Mouse (Mus musculus) telencephalon, adult 2 months (tissue): ENCODE results near the gene Ppp4r1.

Experiments
- DNase-seq: peaks from one replicate; pipeline ENCODE4 v3.0.0-alpha.2; 2011; ENCODE audit warnings: low read depth, low spot score

The Ppp4r1 gene

GRCm38 (mm10) chr17:65782551-65783141 is at the start of gene Ppp4r1:
Ppp4r1 (plus strand) TSS chr17:65782573.
- DNase-seq, result no peak

DNA sequence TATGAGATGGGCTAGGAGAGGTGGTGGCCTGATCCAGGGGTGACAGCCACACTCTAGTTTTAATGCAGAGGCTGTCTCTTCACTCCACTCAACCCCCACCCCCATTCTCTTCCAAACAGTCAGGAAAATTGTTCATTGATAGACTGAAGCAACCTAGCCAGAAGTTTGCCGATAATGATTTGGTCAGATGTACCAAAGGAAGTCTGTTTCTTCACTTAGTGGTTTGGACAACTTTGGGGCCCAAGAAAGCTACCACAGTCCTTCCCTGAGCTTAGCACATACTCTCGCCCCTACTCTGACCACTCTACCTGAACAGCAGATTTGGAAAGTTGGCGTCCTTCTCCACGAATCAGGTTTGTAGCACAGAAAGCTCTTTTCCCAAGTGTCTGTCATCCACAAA is 49.7 kb upstream of the Ppp4r1 start:
- DNase-seq, result no peak

GRCm38 (mm10) chr17:65735088-65735487 is 47.3 kb upstream of the Ppp4r1 start:
- DNase-seq, result no peak

- no peak for DNase-seq
These were observed 45.2 kb upstream of the Ppp4r1 start for GRCm38 (mm10) chr17:65737175-65737574.

- no peak for DNase-seq
These were observed 44.8 kb upstream of the Ppp4r1 start for GRCm38 (mm10) chr17:65737622-65738021.

DNA sequence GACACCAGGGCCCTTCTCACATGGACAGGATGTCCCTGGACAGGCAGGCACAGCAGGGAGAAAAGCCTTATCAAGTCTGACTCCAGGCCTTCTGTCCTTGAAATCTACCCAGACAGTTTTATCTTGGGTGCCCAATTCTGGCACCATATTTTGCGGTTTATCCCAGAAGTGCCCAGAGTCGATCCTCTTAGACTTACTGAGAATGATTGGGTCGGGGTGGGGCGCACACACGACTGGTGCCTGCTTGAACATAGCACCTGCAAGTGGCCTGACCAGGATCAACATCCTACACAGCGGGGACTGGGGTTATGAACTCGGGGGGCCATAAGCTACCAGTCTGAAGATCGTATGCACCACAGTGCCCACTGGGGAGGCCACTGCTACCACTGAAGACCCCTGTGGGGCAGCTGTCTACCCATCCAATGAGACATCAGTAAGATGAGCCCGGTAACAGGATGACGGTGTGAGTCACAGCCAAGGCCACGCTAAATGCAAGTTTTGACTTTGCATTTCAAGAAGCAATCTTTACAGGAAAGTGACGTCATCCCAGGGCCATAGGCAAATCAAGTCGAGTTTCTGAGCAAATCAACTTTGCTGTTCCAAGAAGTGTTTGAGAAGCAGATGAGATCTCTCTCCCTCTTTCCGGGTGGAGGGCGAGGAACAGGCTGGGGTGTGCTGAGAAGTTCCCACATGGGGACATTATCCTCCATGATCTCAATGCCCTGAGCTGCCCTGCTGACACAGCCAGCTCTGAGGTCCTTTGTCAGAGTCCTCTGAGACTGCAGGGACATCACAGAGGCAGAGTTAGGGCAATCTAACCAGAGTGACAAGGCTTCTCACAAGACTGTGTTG is 42.3 kb upstream of the Ppp4r1 start:
- DNase-seq, result no peak

- DNase-seq, result no peak
These were observed 40.8 kb upstream of the Ppp4r1 start for GRCm38 (mm10) chr17:65741565-65741964.

- no peak for DNase-seq
These were observed 40.0 kb upstream of the Ppp4r1 start for GRCm38 (mm10) chr17:65742245-65742905.

DNA sequence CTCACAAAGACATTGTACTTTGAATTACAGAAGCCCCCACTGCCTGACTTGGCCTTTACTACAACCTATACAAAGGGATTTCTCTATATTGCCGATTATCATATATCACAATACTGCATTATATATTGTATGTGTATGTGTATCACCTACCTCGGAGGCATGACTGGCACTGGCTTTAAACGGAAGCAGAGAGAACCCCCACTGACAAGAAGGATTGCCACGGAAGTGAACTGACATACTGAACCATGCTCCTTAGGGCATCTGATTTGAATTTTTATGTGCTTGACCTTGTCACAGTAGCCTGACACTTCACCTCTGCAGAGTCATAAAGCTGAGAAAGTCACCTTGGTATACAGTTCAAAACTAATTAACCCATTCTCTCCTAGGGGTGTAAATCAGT is 39.4 kb upstream of the Ppp4r1 start:
- DNase-seq, result no peak

DNA sequence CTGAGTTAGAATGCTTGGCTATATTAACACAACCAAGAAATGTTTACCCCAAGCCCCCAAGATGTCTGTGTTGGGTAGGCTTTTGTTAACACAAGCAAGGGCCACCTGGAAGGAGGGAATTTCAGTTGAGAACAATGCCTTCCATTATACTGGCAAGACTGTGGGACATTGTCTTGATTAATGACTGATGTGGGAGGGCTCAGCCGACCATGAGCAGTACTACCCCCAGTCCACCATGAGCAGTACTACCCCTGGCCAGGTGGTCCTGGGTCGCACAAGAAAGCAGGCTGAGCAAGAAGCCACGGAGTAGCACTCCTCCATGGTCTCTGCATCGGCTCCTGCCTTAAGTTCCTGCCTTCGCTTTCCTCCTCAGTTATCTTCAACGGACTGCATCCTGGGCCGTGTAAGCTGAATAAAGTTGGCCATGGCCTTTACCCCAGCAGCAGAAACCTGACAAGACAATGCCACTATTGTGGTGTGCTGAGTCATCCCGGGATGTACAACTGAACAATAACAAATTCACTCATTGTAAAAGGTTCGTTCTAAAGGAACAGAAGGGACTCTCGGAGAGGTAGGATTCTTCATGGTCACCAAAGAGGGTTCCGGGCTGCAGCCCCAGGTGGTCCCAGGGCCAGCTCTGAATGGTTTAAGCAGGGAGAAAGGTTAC is 38.6 kb upstream of the Ppp4r1 start:
- DNase-seq, result no peak

DNA sequence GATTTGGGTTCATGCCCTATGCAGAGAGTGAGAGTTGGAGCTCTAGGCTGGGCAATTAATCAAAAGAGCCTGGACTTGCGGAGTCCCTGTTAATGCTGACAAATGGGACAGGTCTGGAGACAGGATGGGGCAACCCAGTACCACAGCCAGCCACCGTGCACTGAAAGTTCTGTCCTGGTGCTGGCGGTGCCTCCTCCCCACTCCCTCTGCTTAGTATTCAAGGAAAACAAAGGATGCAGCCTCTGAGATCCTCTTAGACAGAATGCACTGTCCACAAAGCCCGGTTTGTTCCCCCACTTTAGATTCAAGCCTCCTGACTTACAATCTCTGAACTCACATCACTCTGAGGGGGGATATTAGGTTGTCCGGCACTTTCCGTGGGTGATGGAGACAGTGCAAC is 36.1 kb upstream of the Ppp4r1 start:
- DNase-seq, result no peak

DNA sequence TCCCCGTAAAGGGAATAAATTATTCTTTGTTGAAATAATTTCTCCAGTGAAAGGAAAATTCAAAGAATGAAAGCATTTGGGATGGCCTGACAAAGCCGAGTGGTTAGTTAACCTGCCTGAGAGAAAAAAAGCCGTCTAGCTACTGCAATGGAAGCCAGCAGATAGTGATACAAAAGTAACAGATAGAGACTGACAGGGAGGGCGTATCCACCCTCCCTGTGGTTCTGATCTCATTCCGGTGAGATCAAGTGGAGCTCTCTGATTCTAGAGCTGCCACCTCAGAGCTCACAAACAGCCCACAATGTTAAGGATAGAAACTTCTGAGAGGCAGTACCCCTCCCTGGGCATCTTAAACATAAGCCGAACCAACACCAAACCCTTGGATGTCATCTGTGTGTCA is 33.4 kb upstream of the Ppp4r1 start:
- DNase-seq, result no peak

DNA sequence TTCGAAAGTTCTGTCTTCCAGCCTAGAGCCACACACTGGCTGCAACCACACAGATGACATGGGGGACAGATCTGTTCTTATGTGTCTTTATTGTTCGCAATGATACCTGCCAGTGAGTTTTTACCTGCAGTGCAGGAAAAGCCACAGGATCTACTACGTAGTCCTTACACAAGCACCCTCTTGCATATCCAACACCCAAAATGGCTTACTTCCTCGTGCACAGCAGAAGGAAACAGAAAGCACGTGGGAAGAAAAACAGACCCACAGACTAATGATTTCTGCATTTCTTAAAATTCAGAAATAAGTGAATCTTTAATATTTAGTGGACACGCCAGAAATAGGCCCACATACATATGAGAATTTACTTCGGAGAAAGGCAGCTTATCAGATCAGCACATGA is 32.6 kb upstream of the Ppp4r1 start:
- DNase-seq, result no peak

GRCm38 (mm10) chr17:65750301-65750700 is 32.1 kb upstream of the Ppp4r1 start:
- no peak for DNase-seq

DNA sequence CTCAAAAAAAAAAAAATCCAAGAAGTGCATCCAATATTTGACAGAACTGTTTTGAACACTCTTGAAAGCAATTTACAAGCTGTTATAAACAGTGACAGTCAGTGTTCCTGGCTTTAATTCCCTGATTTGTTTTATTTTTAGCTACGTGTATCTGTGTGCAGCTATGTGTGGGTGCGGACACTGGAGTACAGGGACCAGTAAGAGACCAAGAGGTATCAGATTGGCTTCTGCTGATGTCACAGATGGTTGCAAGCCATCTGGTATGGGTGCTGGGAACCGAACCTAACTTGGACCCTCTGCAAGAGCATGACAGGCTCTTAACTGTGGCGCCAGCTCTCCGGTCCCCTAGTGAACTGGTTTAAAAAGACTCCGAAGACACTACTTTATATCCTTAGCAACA is 29.2 kb upstream of the Ppp4r1 start:
- no peak for DNase-seq

DNA sequence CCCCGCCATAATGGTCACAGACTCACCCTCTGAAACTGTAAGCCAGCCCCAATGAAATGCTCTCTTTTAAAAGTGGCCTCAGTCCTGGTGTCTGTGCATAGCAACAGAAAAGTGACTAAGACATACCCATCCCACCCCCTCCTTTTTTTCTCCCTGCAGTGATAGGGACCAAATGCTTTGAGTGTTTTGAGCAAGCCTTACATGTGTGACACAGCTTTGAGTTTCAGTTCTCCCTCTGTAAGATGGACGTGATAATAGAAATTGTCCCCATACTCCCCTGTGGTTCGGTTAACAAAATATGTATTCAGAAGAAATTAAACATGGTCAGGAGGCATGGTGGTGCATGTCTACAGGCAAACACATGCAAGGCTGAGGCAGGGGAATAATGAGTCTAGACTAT is 26.5 kb upstream of the Ppp4r1 start:
- no peak for DNase-seq

DNA sequence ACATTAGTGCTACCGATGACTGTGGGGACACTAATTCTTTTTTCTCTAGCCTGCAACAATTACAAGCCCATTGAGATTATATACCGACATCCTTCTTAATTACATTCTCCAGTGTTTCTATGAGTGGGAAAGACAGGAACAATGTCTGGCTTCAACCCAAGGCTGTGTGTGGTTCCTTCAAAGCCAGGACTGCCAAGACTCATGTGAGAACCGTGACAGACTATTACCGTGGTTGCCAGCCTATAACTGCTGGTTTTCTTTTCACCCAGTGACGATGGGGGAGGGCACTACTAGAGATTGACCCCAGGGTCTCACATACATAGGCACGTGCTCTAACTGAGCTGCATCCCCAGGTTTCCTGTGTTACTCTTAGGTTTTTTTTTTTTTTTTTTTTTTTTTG is 25.2 kb upstream of the Ppp4r1 start:
- DNase-seq, result no peak

- DNase-seq, result no peak
These were observed 19.2 kb upstream of the Ppp4r1 start for GRCm38 (mm10) chr17:65763221-65763620.

- peak; percentile 68 for DNase-seq
These were observed 13.9 kb upstream of the Ppp4r1 start for GRCm38 (mm10) chr17:65768486-65768885.

DNA sequence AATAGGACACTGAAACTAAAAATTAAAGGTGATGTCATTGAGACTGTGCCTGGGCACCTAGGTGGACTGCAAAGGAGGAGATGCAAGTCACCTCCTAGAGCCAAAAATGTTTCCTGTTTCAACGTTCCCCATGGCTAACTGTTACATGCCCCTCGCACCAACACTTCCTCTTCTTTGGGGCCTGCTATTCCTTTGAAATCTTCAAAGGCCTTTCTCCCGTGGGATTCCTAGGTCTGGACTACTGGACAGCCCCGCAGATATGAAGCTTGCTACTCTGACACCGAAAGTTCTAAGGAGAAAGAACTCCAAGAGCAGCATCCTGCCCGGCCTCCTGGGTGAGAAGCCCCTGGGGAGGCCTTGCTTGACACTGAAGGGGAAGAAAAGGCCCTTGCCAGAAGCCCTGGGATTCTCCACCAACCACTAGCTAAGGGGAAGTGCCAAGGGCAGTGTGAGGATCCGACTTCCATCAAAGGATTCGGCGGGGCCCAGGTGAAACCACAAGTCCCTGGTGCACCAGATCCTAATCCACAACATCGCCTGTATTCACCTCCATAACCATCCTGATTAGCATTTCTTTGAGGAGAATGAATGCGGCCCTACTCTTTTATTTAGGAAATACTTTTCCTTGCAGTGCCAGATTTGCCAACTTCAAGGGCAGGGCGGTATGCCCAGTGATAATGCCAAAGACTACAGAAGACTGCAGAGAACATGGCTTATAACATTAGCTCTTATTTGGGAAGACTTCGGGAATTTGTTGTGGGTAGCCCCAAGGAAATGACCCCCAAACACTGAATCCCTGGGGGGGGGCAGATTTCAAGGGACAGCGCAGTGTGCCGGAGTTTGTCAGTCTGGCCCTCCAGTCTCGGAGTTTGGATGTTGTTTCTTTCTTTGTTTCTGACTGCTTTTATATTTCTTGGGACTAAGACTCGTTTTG is 11.1 kb upstream of the Ppp4r1 start:
- no peak for DNase-seq
